Mouse (Mus musculus) embryonic facial prominence, embryonic 11.5 days (tissue): Measurements from ENCODE around the gene Hrk. TPM values are rescaled to one million over a fixed set of nuclear protein-coding genes. Genes with fewer than 3 reads are reported as not detected.

Experiments used
- polyA plus RNA-seq: library from polyadenylated mRNA; unstranded; fragments of >200 nt; fragmentation: Nextera tagmentation; extraction: Ambion mirVana; gene quantifications from 2 replicates; pipeline ENCODE4 v1.2.1, GENCODE M21; 2014

The Hrk gene
- polyA plus RNA-seq, 1 experiment from 2014 or later = 0.49 TPM

Other genes starting within 250 kb of the Hrk start
- gene Fbxo21, start 187.9 kb upstream of the Hrk start, polyA plus RNA-seq = 67.6 and 74.6 TPM in 2 replicates
- gene Tesc, start 136.9 kb upstream of the Hrk start, polyA plus RNA-seq = 3.4 and 3.9 TPM in 2 replicates
- 22.2 and 22.3 TPM in 2 replicates for gene Fbxw8, start 9.2 kb upstream of the Hrk start, polyA plus RNA-seq
- 4.3 TPM in 2 replicates for gene Rnft2, start 80.5 kb downstream of the Hrk start, polyA plus RNA-seq
- 10.8 and 11.6 TPM in 2 replicates for gene 2410131K14Rik, start 80.6 kb downstream of the Hrk start, polyA plus RNA-seq